Mouse (Mus musculus) heart, embryonic 10.5 days (tissue): ENCODE results near the gene Med12l. TPM values are rescaled to one million over a fixed set of nuclear protein-coding genes. Genes with fewer than 3 reads are reported as not detected.

Experiments used
- DNase-seq: peaks from one replicate; pipeline ENCODE4 v3.0.0-alpha.2; 2017; ENCODE audit warnings: low spot score
- H3K27ac ChIP-seq: fragments of 300-500 bp; sonication (generic); 2 replicates; pipeline ENCODE4 v1.5.1; 2016; ENCODE audit warnings: mild to moderate bottlenecking
- H3K27me3 ChIP-seq: fragments of 300-500 bp; sonication (generic); 2 replicates; pipeline ENCODE4 v1.6.1; 2016; ENCODE audit warnings: mild to moderate bottlenecking; ENCODE audit not compliant: poor library complexity, insufficient read depth, severe bottlenecking
- H3K36me3 ChIP-seq: fragments of 300-500 bp; sonication (generic); 2 replicates; pipeline ENCODE4 v1.6.1; 2016; ENCODE audit warnings: mild to moderate bottlenecking, moderate library complexity
- H3K4me1 ChIP-seq: fragments of 300-500 bp; sonication (generic); 2 replicates; pipeline ENCODE4 v1.6.1; 2016; ENCODE audit warnings: mild to moderate bottlenecking
- H3K4me3 ChIP-seq: fragments of 300-500 bp; sonication (generic); 2 replicates; pipeline ENCODE4 v1.5.1; 2016; ENCODE audit warnings: mild to moderate bottlenecking, moderate library complexity
- H3K9me3 ChIP-seq: fragments of 300-500 bp; sonication (generic); 2 replicates; pipeline ENCODE4 v1.6.1; 2016; ENCODE audit warnings: mild to moderate bottlenecking, moderate library complexity
- WGBS: fragments of 180-500 bp; shearing (Covaris S2); methylation state at CpG from one replicate; pipeline ENCODE4 v1.1.7; 2016; 5-methylcytosine and 5-hydroxymethylcytosine counted together
- polyA plus RNA-seq: library from polyadenylated mRNA; unstranded; fragments of >200 nt; fragmentation: Nextera tagmentation; extraction: Ambion mirVana; gene quantifications from 2 replicates; pipeline ENCODE4 v1.2.1, GENCODE M21; 2016

The Med12l gene
- polyA plus RNA-seq, 1 experiment from 2014 or later = 4.3 TPM

GRCm38 (mm10) chr3:59121067-59121730 is 115.6 kb downstream of the Med12l start:
- peak overlapping the region; percentile 10; the same call in 1 of the 2 replicates for H3K27ac ChIP-seq
- no peak for DNase-seq
- 37% methylated on average over 7 of the region's 7 CpGs for WGBS
- H3K9me3 ChIP-seq = no peaks in the 10 kb centered on the region
- no peaks in the 10 kb centered on the region for H3K36me3 ChIP-seq
- no peak overlapping the region for H3K4me3 ChIP-seq
- no peaks in the 10 kb centered on the region for H3K27me3 ChIP-seq
- H3K4me1 ChIP-seq = peaks cover 27% of the 10 kb centered on the region

GRCm38 (mm10) chr3:59121780-59122449 is 116.3 kb downstream of the Med12l start:
- no peaks in the 10 kb centered on the region for H3K9me3 ChIP-seq
- H3K4me3 ChIP-seq = no peak overlapping the region
- H3K27ac ChIP-seq = no peak overlapping the region
- no peak for DNase-seq
- H3K4me1 ChIP-seq = peaks cover 27% of the 10 kb centered on the region
- H3K36me3 ChIP-seq = no peaks in the 10 kb centered on the region
- no peaks in the 10 kb centered on the region for H3K27me3 ChIP-seq
- WGBS = 53% methylated on average over 7 of the region's 7 CpGs

GRCm38 (mm10) chr3:59125022-59125421 is 119.4 kb downstream of the Med12l start:
- 0 out of 2 replicates have a peak overlapping the region, but pooled peaks have one; percentile 1 for H3K27ac ChIP-seq
- no peak overlapping the region for H3K4me3 ChIP-seq
- H3K9me3 ChIP-seq = no peaks in the 10 kb centered on the region
- DNase-seq = no peak
- no peaks in the 10 kb centered on the region for H3K36me3 ChIP-seq
- H3K27me3 ChIP-seq = no peaks in the 10 kb centered on the region
- WGBS = 32% methylated on average over 5 of the region's 5 CpGs
- H3K4me1 ChIP-seq = peaks cover 27% of the 10 kb centered on the region

GRCm38 (mm10) chr3:59125783-59126555 is 120.3 kb downstream of the Med12l start:
- 52% methylated on average over 7 of the region's 7 CpGs for WGBS
- H3K27me3 ChIP-seq = no peaks in the 10 kb centered on the region
- no peak overlapping the region for H3K4me3 ChIP-seq
- no peaks in the 10 kb centered on the region for H3K9me3 ChIP-seq
- H3K4me1 ChIP-seq = peaks cover 29% of the 10 kb centered on the region
- H3K27ac ChIP-seq = peak overlapping the region; percentile 16; the same call in 1 of the 2 replicates
- H3K36me3 ChIP-seq = no peaks in the 10 kb centered on the region
- DNase-seq = no peak

- 85% methylated on average over 20 of the region's 20 CpGs for WGBS
- peaks cover 22% of the 10 kb centered on the region for H3K4me1 ChIP-seq
- DNase-seq = no peak
These were observed 123.1 kb downstream of the Med12l start for GRCm38 (mm10) chr3:59128681-59129080.

GRCm38 (mm10) chr3:59129547-59129946 is 123.9 kb downstream of the Med12l start:
- Histone ChIP-seq H3K27ac (no peak overlapping the region), H3K9me3 (no peaks in the 10 kb centered on the region), H3K27me3 (no peaks in the 10 kb centered on the region), H3K4me1 (peaks cover 22% of the 10 kb centered on the region), H3K36me3 (no peaks in the 10 kb centered on the region), H3K4me3 (no peak overlapping the region)
- 90% methylated on average over 3 of the region's 3 CpGs for WGBS
- no peak for DNase-seq

More at GRCm38 (mm10) chr3:59128681-59129080, 123.1 kb downstream of the Med12l start:
- H3K27me3 ChIP-seq = no peaks in the 10 kb centered on the region
- H3K4me3 ChIP-seq = no peak overlapping the region
- no peak overlapping the region for H3K27ac ChIP-seq
- H3K36me3 ChIP-seq = no peaks in the 10 kb centered on the region
- H3K9me3 ChIP-seq = no peaks in the 10 kb centered on the region

- DNase-seq = no peak
- no peak overlapping the region for H3K27ac ChIP-seq
- no peaks in the 10 kb centered on the region for H3K36me3 ChIP-seq
- H3K4me1 ChIP-seq = peaks cover 15% of the 10 kb centered on the region
- H3K27me3 ChIP-seq = no peaks in the 10 kb centered on the region
- no peak overlapping the region for H3K4me3 ChIP-seq
- no peaks in the 10 kb centered on the region for H3K9me3 ChIP-seq
- WGBS = 63% methylated on average over 8 of the region's 8 CpGs
These were observed 124.8 kb downstream of the Med12l start for GRCm38 (mm10) chr3:59130431-59130830.

GRCm38 (mm10) chr3:59131081-59131480 is 125.5 kb downstream of the Med12l start:
- Histone ChIP-seq H3K4me3 (no peak overlapping the region), H3K27me3 (no peaks in the 10 kb centered on the region), H3K27ac (no peak overlapping the region), H3K9me3 (no peaks in the 10 kb centered on the region), H3K4me1 (peaks cover 8% of the 10 kb centered on the region), H3K36me3 (no peaks in the 10 kb centered on the region)
- DNase-seq = no peak
- WGBS = 71% methylated on average over 4 of the region's 4 CpGs

GRCm38 (mm10) chr3:59131966-59132365 is 126.3 kb downstream of the Med12l start:
- Histone ChIP-seq H3K27me3 (no peaks in the 10 kb centered on the region), H3K9me3 (no peaks in the 10 kb centered on the region), H3K36me3 (no peaks in the 10 kb centered on the region), H3K4me3 (no peak overlapping the region), H3K27ac (no peak overlapping the region), H3K4me1 (peaks cover 7% of the 10 kb centered on the region; the same call in 1 of the 2 replicates)
- no peak for DNase-seq
- 77% methylated on average over 4 of the region's 4 CpGs for WGBS

GRCm38 (mm10) chr3:59133189-59133588 is 127.6 kb downstream of the Med12l start:
- Histone ChIP-seq H3K4me3 (no peak overlapping the region), H3K36me3 (no peaks in the 10 kb centered on the region), H3K4me1 (peaks cover 7% of the 10 kb centered on the region; the same call in 1 of the 2 replicates), H3K27ac (no peak overlapping the region), H3K9me3 (no peaks in the 10 kb centered on the region), H3K27me3 (peaks cover 7% of the 10 kb centered on the region; the same call in 1 of the 2 replicates)
- no peak for DNase-seq
- WGBS = 42% methylated on average over 5 of the region's 5 CpGs

- Histone ChIP-seq H3K36me3 (no peaks in the 10 kb centered on the region), H3K4me1 (peaks cover 10% of the 10 kb centered on the region; the same call in 1 of the 2 replicates), H3K27me3 (peaks cover 7% of the 10 kb centered on the region; the same call in 1 of the 2 replicates), H3K9me3 (no peaks in the 10 kb centered on the region), H3K4me3 (no peak overlapping the region), H3K27ac (no peak overlapping the region)
- 76% methylated on average over 5 of the region's 5 CpGs for WGBS
- no peak for DNase-seq
These were observed 130.5 kb downstream of the Med12l start for GRCm38 (mm10) chr3:59135911-59136653.

GRCm38 (mm10) chr3:59138946-59139468 is 133.4 kb downstream of the Med12l start:
- Histone ChIP-seq H3K36me3 (no peaks in the 10 kb centered on the region), H3K9me3 (no peaks in the 10 kb centered on the region), H3K27ac (no peak overlapping the region), H3K27me3 (peaks cover 7% of the 10 kb centered on the region; the same call in 1 of the 2 replicates), H3K4me3 (no peak overlapping the region), H3K4me1 (peaks cover 17% of the 10 kb centered on the region)
- no peak for DNase-seq
- WGBS = 67% methylated on average over 12 of the region's 12 CpGs
